Mouse (Mus musculus) midbrain, embryonic 12.5 days (tissue): ENCODE data around the gene Orc5. TPM values are rescaled to one million over a fixed set of nuclear protein-coding genes. Genes with fewer than 3 reads are reported as not detected.

ENCODE experiments used
- ATAC-seq: fragments of 200-750 bp; cut with Nextera tagmentation; 2 replicates; pipeline ENCODE4 v1.8.0; 2017; ENCODE audit warnings: low read depth, moderate TSS enrichment, moderate library complexity; ENCODE audit not compliant: low FRiP score
- H3K27ac ChIP-seq: fragments of 300-500 bp; sonication (generic); replicated peaks from 2 replicates; pipeline ENCODE4 v1.5.1; 2016; ENCODE audit warnings: mild to moderate bottlenecking
- H3K27me3 ChIP-seq: fragments of 300-500 bp; sonication (generic); 2 replicates; pipeline ENCODE4 v1.6.1; 2016; ENCODE audit warnings: mild to moderate bottlenecking
- H3K36me3 ChIP-seq: fragments of 300-500 bp; sonication (generic); 2 replicates; pipeline ENCODE4 v1.6.1; 2016
- H3K4me1 ChIP-seq: fragments of 300-500 bp; sonication (generic); 2 replicates; pipeline ENCODE4 v1.6.1; 2016
- H3K4me2 ChIP-seq: fragments of 300-500 bp; sonication (generic); replicated peaks from 2 replicates; pipeline ENCODE4 v1.6.1; 2016; ENCODE audit warnings: mild to moderate bottlenecking, moderate library complexity
- H3K4me3 ChIP-seq: fragments of 300-500 bp; sonication (generic); 2 replicates; pipeline ENCODE4 v1.5.1; 2016; ENCODE audit warnings: mild to moderate bottlenecking
- H3K9ac ChIP-seq: fragments of 300-500 bp; sonication (generic); replicated peaks from 2 replicates; pipeline ENCODE4 v1.6.1; 2016; ENCODE audit warnings: mild to moderate bottlenecking, moderate library complexity
- H3K9me3 ChIP-seq: fragments of 300-500 bp; sonication (generic); 2 replicates; pipeline ENCODE4 v1.6.1; 2016; ENCODE audit warnings: mild to moderate bottlenecking
- WGBS: fragments of 180-500 bp; shearing (Covaris S2); methylation state at CpG from one replicate; pipeline ENCODE4 v1.1.7; 2016; 5-methylcytosine and 5-hydroxymethylcytosine counted together
- polyA plus RNA-seq: library from polyadenylated mRNA; unstranded; fragments of >200 nt; fragmentation: Nextera tagmentation; extraction: Ambion mirVana; gene quantifications from 2 replicates; pipeline ENCODE4 v1.2.1, GENCODE M21; 2016

Orc5 gene
- polyA plus RNA-seq, 1 experiment from 2014 or later: 36.4 TPM

DNA sequence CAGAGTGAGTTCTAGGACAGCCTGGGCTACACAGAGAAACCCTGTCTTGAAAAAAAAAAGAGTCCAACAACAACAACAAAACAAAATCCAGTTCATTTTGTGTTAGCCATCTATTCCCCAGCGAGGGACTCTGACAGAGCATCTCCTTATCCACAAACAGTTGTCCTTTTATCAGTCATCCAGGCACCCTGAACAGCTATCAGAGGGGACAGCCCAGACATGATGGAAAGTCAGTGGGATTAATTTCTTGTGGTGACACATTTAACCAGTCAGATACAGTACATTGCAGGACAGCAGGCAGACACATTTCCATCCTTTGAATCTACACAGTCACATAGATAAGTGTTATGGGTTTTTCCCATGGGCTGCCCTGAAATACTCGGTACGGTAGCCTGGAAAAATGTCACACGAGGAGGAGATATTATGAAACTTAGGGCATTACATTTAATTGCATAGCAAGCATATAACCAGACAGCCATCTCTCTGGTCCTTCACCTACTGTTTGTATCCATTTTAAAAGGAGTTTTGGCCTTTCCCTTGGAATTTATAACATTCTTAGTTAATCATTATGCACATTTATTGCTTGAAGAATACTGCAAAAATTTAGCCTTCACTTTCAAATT lies 7.4 kb upstream of the Orc5 start:
- H3K4me1 ChIP-seq: no peaks in the 10 kb centered on the region
- WGBS: 85% methylated on average over 4 of the region's 4 CpGs
- no peak for ATAC-seq
- no peak overlapping the region for H3K27ac ChIP-seq
- H3K9me3 ChIP-seq: no peaks in the 10 kb centered on the region
- 0 out of 2 replicates have a peak, but pooled peaks cover 3% of the 10 kb centered on the region for H3K36me3 ChIP-seq
- H3K9ac ChIP-seq: no peak overlapping the region
- H3K4me2 ChIP-seq: no peak overlapping the region
- no peaks in the 10 kb centered on the region for H3K27me3 ChIP-seq
- no peak overlapping the region for H3K4me3 ChIP-seq

DNA sequence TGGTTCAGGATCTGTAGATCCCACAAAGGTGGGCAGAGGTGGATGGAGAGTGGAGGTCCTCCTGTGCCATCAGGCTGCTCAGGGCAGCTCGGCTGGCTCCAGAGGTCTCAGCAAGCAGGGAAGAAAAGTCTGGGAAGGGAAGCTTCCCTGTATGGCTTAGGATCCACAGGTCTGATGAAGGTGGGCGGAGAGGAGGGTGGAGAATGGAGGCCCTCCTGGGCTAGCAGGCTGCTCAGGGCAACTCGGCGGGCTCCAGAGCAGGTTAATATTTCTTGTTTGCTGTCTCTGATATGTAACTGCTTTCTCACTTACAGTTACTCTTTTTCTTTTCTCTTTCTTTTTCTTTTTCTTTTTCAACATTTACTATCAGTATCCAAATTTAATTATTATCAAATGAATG lies 6.5 kb upstream of the Orc5 start:
- WGBS: 92% methylated on average over 4 of the region's 4 CpGs
- 0 out of 2 replicates have a peak, but pooled peaks cover 3% of the 10 kb centered on the region for H3K36me3 ChIP-seq
- ATAC-seq: no peak

GRCm38 (mm10) chr5:22552233-22552765 lies 2.1 kb upstream of the Orc5 start:
- ATAC-seq: no peak
- H3K4me1 ChIP-seq: peaks cover 10% of the 10 kb centered on the region

More for the DNA sequence above, 6.5 kb upstream of the Orc5 start:
- Histone ChIP-seq H3K27ac (no peak overlapping the region), H3K27me3 (no peaks in the 10 kb centered on the region), H3K9me3 (no peaks in the 10 kb centered on the region), H3K9ac (no peak overlapping the region), H3K4me3 (no peak overlapping the region), H3K4me2 (no peak overlapping the region), H3K4me1 (no peaks in the 10 kb centered on the region)

GRCm38 (mm10) chr5:22549366-22550032 lies 730 bp downstream of the Orc5 start:
- Histone ChIP-seq H3K9ac (peak overlapping the region; percentile 77), H3K4me3 (peak overlapping the region; percentile 70), H3K4me1 (peaks cover 10% of the 10 kb centered on the region), H3K27me3 (no peaks in the 10 kb centered on the region), H3K4me2 (peak overlapping the region; percentile 63), H3K27ac (peak overlapping the region; percentile 68), H3K9me3 (no peaks in the 10 kb centered on the region), H3K36me3 (peaks cover 21% of the 10 kb centered on the region)
- ATAC-seq: no peak; the same call in 1 of the 2 replicates
- 16% methylated on average over 11 of the region's 11 CpGs for WGBS

More at GRCm38 (mm10) chr5:22552233-22552765, 2.1 kb upstream of the Orc5 start:
- H3K36me3 ChIP-seq: no peaks in the 10 kb centered on the region
- H3K27me3 ChIP-seq: no peaks in the 10 kb centered on the region
- H3K4me2 ChIP-seq: no peak overlapping the region
- H3K9ac ChIP-seq: no peak overlapping the region
- no peaks in the 10 kb centered on the region for H3K9me3 ChIP-seq
- WGBS: 95% methylated on average over 14 of the region's 14 CpGs
- H3K27ac ChIP-seq: no peak overlapping the region
- no peak overlapping the region for H3K4me3 ChIP-seq

GRCm38 (mm10) chr5:22548556-22549161 lies 1.6 kb downstream of the Orc5 start:
- H3K27ac ChIP-seq: no peak overlapping the region
- no peaks in the 10 kb centered on the region for H3K9me3 ChIP-seq
- H3K4me1 ChIP-seq: peaks cover 10% of the 10 kb centered on the region
- peak overlapping the region; percentile 63; the same call in 1 of the 2 replicates for H3K4me2 ChIP-seq
- H3K27me3 ChIP-seq: no peaks in the 10 kb centered on the region
- 92% methylated on average over 6 of the region's 6 CpGs for whole genome bisulfite sequencing
- H3K4me3 ChIP-seq: no peak overlapping the region
- ATAC-seq: no peak
- peaks cover 26% of the 10 kb centered on the region for H3K36me3 ChIP-seq
- no peak overlapping the region for H3K9ac ChIP-seq

GRCm38 (mm10) chr5:22546536-22546935 lies 3.7 kb downstream of the Orc5 start:
- Histone ChIP-seq H3K4me3 (no peak overlapping the region), H3K27me3 (no peaks in the 10 kb centered on the region), H3K4me2 (no peak overlapping the region), H3K27ac (no peak overlapping the region), H3K9ac (no peak overlapping the region), H3K4me1 (peaks cover 10% of the 10 kb centered on the region), H3K9me3 (no peaks in the 10 kb centered on the region), H3K36me3 (peaks cover 31% of the 10 kb centered on the region)
- ATAC-seq: no peak
- WGBS: 97% methylated on average over 5 of the region's 5 CpGs

DNA sequence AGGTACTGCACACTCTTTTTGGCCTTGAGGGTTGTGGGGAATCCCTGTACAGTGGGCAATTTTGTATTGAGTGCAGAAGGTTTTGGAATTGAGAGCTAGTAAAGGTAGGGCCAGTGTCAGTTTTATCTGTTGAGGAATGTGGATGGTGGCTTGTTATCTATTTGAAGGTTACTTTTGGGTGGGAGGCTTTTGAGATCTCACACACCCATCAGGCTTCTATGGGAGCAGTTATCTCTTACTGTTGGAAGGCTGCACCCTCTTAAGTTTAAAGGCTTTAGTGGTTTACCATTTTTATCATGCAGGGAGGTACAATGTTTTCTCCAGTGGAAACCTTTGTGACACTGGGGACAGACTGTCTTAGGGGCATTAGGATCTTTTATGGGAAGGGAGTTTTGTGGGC lies 4.9 kb downstream of the Orc5 start:
- peaks cover 10% of the 10 kb centered on the region for H3K4me1 ChIP-seq
- H3K27me3 ChIP-seq: no peaks in the 10 kb centered on the region
- ATAC-seq: no peak
- H3K4me3 ChIP-seq: no peak overlapping the region
- no peak overlapping the region for H3K9ac ChIP-seq
- H3K4me2 ChIP-seq: no peak overlapping the region
- no peak overlapping the region for H3K27ac ChIP-seq
- H3K9me3 ChIP-seq: no peaks in the 10 kb centered on the region
- H3K36me3 ChIP-seq: peaks cover 42% of the 10 kb centered on the region

DNA sequence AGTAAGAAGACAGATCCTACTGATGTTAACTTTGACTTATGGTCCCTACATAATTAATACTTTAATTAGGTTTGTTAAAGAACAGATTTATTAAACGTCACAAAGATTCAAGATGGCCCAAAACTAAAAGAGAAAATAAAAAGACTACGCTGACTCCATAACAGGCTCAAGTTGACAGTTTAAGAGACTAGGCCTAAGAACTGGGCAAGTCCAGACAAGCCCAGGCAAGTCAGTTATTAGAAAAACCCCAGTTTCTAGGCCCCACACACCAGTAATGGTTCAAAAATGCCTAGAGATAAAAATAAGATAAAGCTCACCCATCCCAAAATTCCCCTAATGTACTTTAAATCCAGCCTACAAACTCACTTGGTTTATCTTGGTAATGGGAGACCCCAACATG lies 7.6 kb downstream of the Orc5 start:
- ATAC-seq: no peak
- Histone ChIP-seq H3K9me3 (no peaks in the 10 kb centered on the region), H3K4me2 (no peak overlapping the region), H3K9ac (no peak overlapping the region), H3K4me3 (no peak overlapping the region), H3K4me1 (no peaks in the 10 kb centered on the region), H3K36me3 (peaks cover 55% of the 10 kb centered on the region), H3K27me3 (no peaks in the 10 kb centered on the region), H3K27ac (no peak overlapping the region)
- 95% methylated on average over 2 of the region's 2 CpGs for WGBS

DNA sequence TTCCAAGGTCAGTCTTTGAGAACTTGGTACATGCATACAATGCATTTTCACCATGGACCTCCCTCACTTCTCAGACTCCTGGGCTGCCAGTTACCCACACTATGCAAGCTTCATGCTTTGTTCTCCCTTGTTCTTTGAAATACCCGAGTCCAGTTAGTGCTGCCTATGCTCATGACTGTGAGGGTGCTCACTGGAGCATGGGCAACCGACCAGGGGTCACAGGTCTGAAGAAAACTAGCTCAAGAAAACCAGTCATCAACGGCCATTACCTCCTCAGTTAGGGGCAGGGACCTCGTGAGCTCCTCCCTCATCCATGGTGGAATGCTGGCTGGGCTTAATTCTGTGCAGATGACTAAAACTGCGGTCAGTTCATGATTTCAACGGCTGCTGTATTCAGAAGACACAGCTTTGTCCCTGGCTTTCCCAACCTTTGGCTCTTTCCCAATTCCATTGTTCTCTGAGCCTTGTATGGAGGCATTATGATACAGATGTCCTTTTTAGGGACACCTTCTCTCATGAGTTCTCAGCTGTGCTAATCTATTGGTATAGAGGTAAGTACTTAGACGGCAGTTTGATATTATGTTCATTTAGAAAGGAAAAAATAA lies 11.1 kb downstream of the Orc5 start:
- Histone ChIP-seq H3K4me2 (no peak overlapping the region), H3K27ac (no peak overlapping the region), H3K4me3 (no peak overlapping the region), H3K4me1 (no peaks in the 10 kb centered on the region), H3K27me3 (no peaks in the 10 kb centered on the region), H3K9me3 (no peaks in the 10 kb centered on the region), H3K9ac (no peak overlapping the region), H3K36me3 (peaks cover 38% of the 10 kb centered on the region)
- 88% methylated on average over 7 of the region's 7 CpGs for WGBS
- ATAC-seq: no peak

DNA sequence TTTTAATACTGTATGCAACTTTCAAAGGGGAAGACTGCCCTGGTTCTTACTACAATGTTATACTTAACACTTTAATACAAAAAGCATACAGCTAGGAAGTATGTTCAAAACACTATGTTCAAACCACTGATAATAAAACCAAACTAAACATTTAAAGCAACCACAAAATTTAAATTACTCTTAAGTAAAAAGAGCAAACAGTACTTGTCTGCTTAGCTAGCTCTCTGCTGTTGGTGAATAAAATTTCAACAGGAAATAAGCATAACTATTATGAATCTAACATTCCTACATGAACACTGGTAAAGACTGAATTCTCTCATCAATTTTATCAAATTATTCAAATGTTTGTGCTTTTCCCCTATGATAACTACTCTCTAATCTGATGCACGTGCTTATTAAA lies 13.5 kb downstream of the Orc5 start:
- Histone ChIP-seq H3K4me2 (no peak overlapping the region), H3K36me3 (peaks cover 33% of the 10 kb centered on the region), H3K4me3 (no peak overlapping the region), H3K4me1 (no peaks in the 10 kb centered on the region), H3K27ac (no peak overlapping the region), H3K27me3 (no peaks in the 10 kb centered on the region), H3K9ac (no peak overlapping the region), H3K9me3 (no peaks in the 10 kb centered on the region)
- 88% methylated on average over 1 of the region's 1 CpGs for WGBS
- ATAC-seq: no peak

- Histone ChIP-seq H3K4me2 (no peak overlapping the region), H3K36me3 (peaks cover 25% of the 10 kb centered on the region), H3K4me3 (no peak overlapping the region), H3K27me3 (no peaks in the 10 kb centered on the region), H3K9me3 (no peaks in the 10 kb centered on the region), H3K9ac (no peak overlapping the region), H3K4me1 (no peaks in the 10 kb centered on the region), H3K27ac (no peak overlapping the region)
- ATAC-seq: no peak
- 94% methylated on average over 5 of the region's 5 CpGs for WGBS
These were observed 17.7 kb downstream of the Orc5 start for GRCm38 (mm10) chr5:22532571-22532970.

DNA sequence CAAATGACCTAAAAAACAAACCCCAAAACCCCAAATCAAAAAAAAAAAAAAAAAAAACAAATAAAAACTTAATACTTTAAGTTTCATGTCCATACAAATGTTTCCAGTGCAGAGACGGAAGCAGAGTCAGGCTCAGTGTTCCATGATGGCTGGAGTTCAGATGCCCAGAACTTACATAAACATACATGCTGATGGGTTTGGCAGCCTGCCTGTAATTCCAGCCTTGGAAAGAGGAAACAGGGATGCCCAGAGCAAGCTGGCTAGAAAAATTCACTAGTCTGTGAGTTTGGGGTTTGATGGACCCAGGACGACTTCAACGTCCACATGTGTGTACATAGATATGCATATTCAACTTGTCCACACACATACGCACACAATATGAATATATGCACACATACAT lies 27.6 kb downstream of the Orc5 start:
- no peak overlapping the region for H3K9ac ChIP-seq
- WGBS: 86% methylated on average over 4 of the region's 4 CpGs
- H3K27ac ChIP-seq: no peak overlapping the region
- no peak overlapping the region for H3K4me3 ChIP-seq
- no peaks in the 10 kb centered on the region for H3K27me3 ChIP-seq
- H3K4me2 ChIP-seq: no peak overlapping the region
- peaks cover 30% of the 10 kb centered on the region for H3K36me3 ChIP-seq
- H3K9me3 ChIP-seq: no peaks in the 10 kb centered on the region
- ATAC-seq: no peak
- no peaks in the 10 kb centered on the region for H3K4me1 ChIP-seq
